Mouse (Mus musculus) ES-Bruce4 (cell line): ENCODE data around the gene Cog7. TPM values are rescaled to one million over a fixed set of nuclear protein-coding genes. Genes with fewer than 3 reads are reported as not detected.

ENCODE experiments used
- H3K27ac ChIP-seq: 2 replicates; pipeline ENCODE4 v1.5.1; 2012; ENCODE audit warnings: low read length, inconsistent platforms; ENCODE audit not compliant: insufficient read depth
- H3K27me3 ChIP-seq: 2 replicates; pipeline ENCODE4 v1.6.1; 2012; ENCODE audit warnings: mild to moderate bottlenecking, low read length, inconsistent platforms; ENCODE audit not compliant: control insufficient read depth, poor library complexity, insufficient read depth, severe bottlenecking
- H3K36me3 ChIP-seq: 2 replicates; pipeline ENCODE4 v1.6.1; 2012; ENCODE audit warnings: inconsistent platforms, mild to moderate bottlenecking, low read length, moderate library complexity; ENCODE audit not compliant: control insufficient read depth, poor library complexity, insufficient read depth, severe bottlenecking
- H3K4me1 ChIP-seq: one replicate; pipeline ENCODE4 v1.8.1; 2011; ENCODE audit warnings: low read length; ENCODE audit not compliant: control insufficient read depth, insufficient read depth
- H3K4me3 ChIP-seq: 2 replicates; pipeline ENCODE4 v1.5.1; 2011; ENCODE audit warnings: low read depth, mild to moderate bottlenecking, low read length
- H3K9ac ChIP-seq: 2 replicates; pipeline ENCODE4 v1.6.1; 2012; ENCODE audit warnings: low read depth, mild to moderate bottlenecking, inconsistent platforms; ENCODE audit not compliant: poor library complexity, severe bottlenecking
- H3K9me3 ChIP-seq: replicated peaks from 2 replicates; pipeline ENCODE4 v1.6.1; 2012; ENCODE audit warnings: mild to moderate bottlenecking, low read length, inconsistent platforms; ENCODE audit not compliant: control insufficient read depth, poor library complexity, insufficient read depth, severe bottlenecking
- CTCF ChIP-seq: IDR thresholded peaks from one replicate; pipeline ENCODE4 v1.8.1; 2011; ENCODE audit warnings: low read depth, low read length
- EP300 ChIP-seq: IDR thresholded peaks from 2 replicates; pipeline ENCODE4 v1.6.1; 2011; ENCODE audit warnings: low read depth, low read length; ENCODE audit not compliant: insufficient read depth
- POLR2A ChIP-seq: IDR thresholded peaks from one replicate; pipeline ENCODE4 v1.8.1; 2011; ENCODE audit warnings: low read length; ENCODE audit not compliant: insufficient read depth
- polyA plus RNA-seq: library from polyadenylated mRNA; stranded (reverse); fragments of >200 nt; gene quantifications from 2 replicates; pipeline ENCODE4 v1.2.4, GENCODE M21; 2011; ENCODE audit warnings: low read depth; ENCODE audit not compliant: missing spikeins, insufficient read depth, insufficient read length

The Cog7 gene
- polyA plus RNA-seq, 1 experiment, result 19.0 TPM

DNA sequence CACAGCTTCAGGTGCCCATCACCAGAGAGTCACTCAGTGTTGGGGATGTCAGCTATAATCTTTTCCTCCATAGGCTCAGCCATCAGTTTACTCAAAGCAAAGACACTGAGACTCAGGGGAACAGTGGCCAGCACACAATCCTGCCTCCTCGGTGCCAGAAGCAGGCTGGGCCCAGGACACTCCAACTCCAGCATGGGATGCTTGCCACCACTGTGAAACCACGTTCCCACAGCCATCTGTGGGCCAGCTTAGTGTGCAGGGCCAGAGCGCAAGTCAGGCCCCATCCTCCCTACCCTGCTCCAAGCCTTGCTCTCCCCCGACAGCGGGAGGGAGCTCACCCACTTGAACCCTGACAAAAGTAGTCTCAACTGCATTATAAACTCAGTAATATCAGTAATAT is 35.3 kb downstream of the Cog7 start:
- Histone ChIP-seq H3K9me3 (no peaks in the 10 kb centered on the region), H3K9ac (no peak overlapping the region), H3K27me3 (no peaks in the 10 kb centered on the region), H3K4me1 (no peaks in the 10 kb centered on the region), H3K36me3 (no peaks in the 10 kb centered on the region), H3K27ac (no peak overlapping the region), H3K4me3 (no peak overlapping the region)
- TF ChIP-seq EP300 (no peak), CTCF (no peak), POLR2A (no peak)

DNA sequence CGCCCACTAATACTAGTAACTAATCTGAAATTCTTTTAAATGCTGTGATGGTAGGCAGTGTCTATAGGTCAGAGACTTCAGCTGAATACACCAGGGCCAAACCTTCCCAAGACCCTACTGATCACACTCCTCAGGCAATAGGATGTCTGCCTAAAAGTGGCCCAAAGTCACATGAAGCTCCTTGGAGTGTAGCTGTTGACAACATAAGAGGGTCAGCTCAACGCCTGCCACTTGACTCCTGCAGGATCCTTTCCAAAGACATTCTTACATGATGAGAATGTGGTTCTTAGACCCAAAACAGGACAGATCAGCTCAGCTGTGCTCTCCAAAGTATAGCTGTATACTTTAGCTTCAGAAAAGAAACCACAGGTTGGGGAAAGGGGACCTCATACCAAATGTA is 39.1 kb downstream of the Cog7 start:
- Histone ChIP-seq H3K36me3 (no peaks in the 10 kb centered on the region), H3K27ac (no peak overlapping the region), H3K9ac (no peak overlapping the region), H3K27me3 (no peaks in the 10 kb centered on the region), H3K9me3 (no peaks in the 10 kb centered on the region), H3K4me3 (no peak overlapping the region), H3K4me1 (no peaks in the 10 kb centered on the region)
- TF ChIP-seq EP300 (no peak), POLR2A (no peak), CTCF (no peak)

DNA sequence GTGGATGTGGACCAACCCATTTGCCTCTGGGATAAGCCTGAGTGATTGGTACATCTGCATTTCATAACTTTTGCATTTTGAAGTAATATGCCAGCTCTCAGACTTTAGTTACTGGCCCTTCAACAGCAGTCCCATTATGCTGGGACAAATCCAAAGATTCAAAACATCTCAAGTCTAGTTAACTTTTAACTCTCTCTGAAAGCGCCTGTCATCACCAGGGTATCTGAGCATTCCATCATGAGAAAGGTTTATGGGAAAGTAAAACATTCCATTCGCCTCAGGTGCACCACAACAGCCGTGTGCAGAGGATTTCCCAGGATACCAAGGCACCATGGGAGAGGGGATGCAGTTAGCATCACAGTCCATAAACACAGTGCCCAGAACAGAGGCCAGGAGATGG is 39.9 kb downstream of the Cog7 start:
- Histone ChIP-seq H3K9ac (no peak overlapping the region), H3K4me1 (no peaks in the 10 kb centered on the region), H3K27me3 (no peaks in the 10 kb centered on the region), H3K4me3 (no peak overlapping the region), H3K9me3 (no peaks in the 10 kb centered on the region), H3K27ac (no peak overlapping the region), H3K36me3 (no peaks in the 10 kb centered on the region)
- TF ChIP-seq EP300 (no peak), CTCF (no peak), POLR2A (no peak)

DNA sequence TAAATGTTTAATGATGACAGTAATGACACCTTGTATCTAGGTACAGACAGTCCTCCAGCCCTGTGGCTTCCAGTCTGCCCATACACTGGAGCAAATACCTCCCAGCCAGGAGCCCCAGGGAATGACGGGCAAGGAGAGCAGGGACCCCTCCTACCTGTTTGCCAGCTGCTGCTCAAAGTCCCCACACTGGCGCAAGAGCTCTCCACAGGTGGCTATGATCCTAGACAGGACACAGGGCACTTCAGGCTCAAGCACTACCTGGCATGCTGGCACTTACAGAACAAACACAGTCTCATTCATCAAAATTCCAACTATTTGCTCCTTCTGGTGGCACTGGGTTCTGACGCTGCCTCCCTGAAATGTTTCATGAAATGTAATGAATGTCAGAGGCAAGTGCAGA is 40.5 kb downstream of the Cog7 start:
- Histone ChIP-seq H3K27me3 (no peaks in the 10 kb centered on the region), H3K27ac (no peak overlapping the region), H3K9ac (no peak overlapping the region), H3K9me3 (no peaks in the 10 kb centered on the region), H3K4me3 (no peak overlapping the region), H3K36me3 (no peaks in the 10 kb centered on the region), H3K4me1 (no peaks in the 10 kb centered on the region)
- TF ChIP-seq EP300, result no peak
- no peak for TF ChIP-seq CTCF
- no peak for TF ChIP-seq POLR2A

DNA sequence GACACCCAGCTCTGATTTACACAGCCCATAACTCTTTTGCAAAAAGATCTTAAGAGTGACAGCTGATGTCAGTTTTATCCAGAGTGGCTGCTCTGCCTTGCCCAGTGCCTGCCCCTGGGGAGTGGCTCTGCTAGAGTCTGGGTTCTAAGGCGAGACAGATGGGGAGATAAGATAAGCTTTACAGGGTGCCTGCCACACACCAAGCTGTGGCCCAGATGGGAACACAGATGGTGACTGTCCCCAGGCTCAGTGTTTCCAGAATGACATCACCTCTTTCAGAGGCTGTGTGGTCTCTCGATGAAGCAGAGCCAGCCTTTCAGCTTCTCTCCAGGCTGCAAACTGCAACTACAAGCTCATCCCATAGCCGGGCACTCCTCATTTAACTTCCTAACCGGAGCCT is 41.8 kb downstream of the Cog7 start:
- no peaks in the 10 kb centered on the region for H3K4me1 ChIP-seq
- no peaks in the 10 kb centered on the region for H3K9me3 ChIP-seq
- H3K9ac ChIP-seq, result no peak overlapping the region
- no peak overlapping the region for H3K4me3 ChIP-seq
- H3K36me3 ChIP-seq, result no peaks in the 10 kb centered on the region
- no peaks in the 10 kb centered on the region for H3K27me3 ChIP-seq
- H3K27ac ChIP-seq, result no peak overlapping the region
- TF ChIP-seq CTCF, result no peak
- TF ChIP-seq EP300, result no peak
- TF ChIP-seq POLR2A, result no peak

DNA sequence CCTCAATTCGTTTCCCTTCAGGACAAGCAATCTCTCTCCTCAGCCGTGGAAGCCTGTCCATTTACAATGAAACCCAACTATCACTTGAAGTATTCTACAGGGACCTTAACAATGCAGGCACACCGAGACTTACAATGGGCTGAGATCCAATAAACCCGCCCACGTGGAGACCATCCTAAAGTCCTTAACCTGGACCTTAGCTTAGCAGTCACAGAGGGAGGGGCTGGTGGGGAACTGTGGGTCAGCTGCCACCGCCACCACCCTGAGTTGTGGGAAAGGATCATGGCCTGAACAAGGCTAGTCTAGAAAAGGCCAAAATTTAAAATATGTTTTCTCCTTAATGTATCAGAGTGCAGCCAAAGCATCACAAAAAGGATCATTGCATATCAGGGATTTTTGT is 42.3 kb downstream of the Cog7 start:
- Histone ChIP-seq H3K4me1 (no peaks in the 10 kb centered on the region), H3K9ac (no peak overlapping the region), H3K4me3 (no peak overlapping the region), H3K36me3 (no peaks in the 10 kb centered on the region), H3K27me3 (no peaks in the 10 kb centered on the region), H3K9me3 (no peaks in the 10 kb centered on the region), H3K27ac (no peak overlapping the region)
- TF ChIP-seq EP300 (no peak), POLR2A (no peak), CTCF (no peak)
